Mouse (Mus musculus) retina, postnatal 1 day (tissue): ENCODE data around the gene Yars.
"Not testable (repeated sequence)": the region's sequence is repeated elsewhere in the genome, so short reads cannot be mapped to it uniquely, and the experiment has no call there.

Experiments
- DNase-seq: peaks from one replicate; pipeline ENCODE4 v3.0.0-alpha.2; 2012

The Yars gene

GRCm38 (mm10) chr4:129190538-129190937, 978 bp downstream of the Yars start:
- DNase-seq: no peak

- no peak for DNase-seq
Observed at GRCm38 (mm10) chr4:129191691-129192090, 2.1 kb downstream of the Yars start.

GRCm38 (mm10) chr4:129194280-129194679, 4.7 kb downstream of the Yars start:
- DNase-seq: no peak

GRCm38 (mm10) chr4:129197514-129197913, 8.0 kb downstream of the Yars start:
- DNase-seq: no peak

- no peak for DNase-seq
Observed at GRCm38 (mm10) chr4:129204655-129205054, 15.1 kb downstream of the Yars start.

GRCm38 (mm10) chr4:129206792-129207191, 17.2 kb downstream of the Yars start:
- no peak for DNase-seq

GRCm38 (mm10) chr4:129209504-129209903, 19.9 kb downstream of the Yars start:
- peak; percentile 65 for DNase-seq

GRCm38 (mm10) chr4:129211461-129211860, 21.9 kb downstream of the Yars start:
- peak; percentile 69 for DNase-seq

- DNase-seq: not testable (repeated sequence)
Observed at GRCm38 (mm10) chr4:129212486-129212885, 22.9 kb downstream of the Yars start.

GRCm38 (mm10) chr4:129218569-129219175, 29.1 kb downstream of the Yars start:
- DNase-seq: no peak

- no peak for DNase-seq
Observed at GRCm38 (mm10) chr4:129219198-129219597, 29.6 kb downstream of the Yars start.

GRCm38 (mm10) chr4:129220376-129221089, 31.0 kb downstream of the Yars start:
- no peak for DNase-seq

GRCm38 (mm10) chr4:129221097-129222010, 31.8 kb downstream of the Yars start:
- DNase-seq: no peak

GRCm38 (mm10) chr4:129222019-129222925, 32.7 kb downstream of the Yars start:
- DNase-seq: no peak

- DNase-seq: peak; percentile 64
Observed at GRCm38 (mm10) chr4:129223421-129224281, 34.1 kb downstream of the Yars start.

- no peak for DNase-seq
Observed at GRCm38 (mm10) chr4:129225315-129225714, 35.8 kb downstream of the Yars start.

- peak; percentile 43 for DNase-seq
Observed at GRCm38 (mm10) chr4:129226441-129226963, 36.9 kb downstream of the Yars start.

- DNase-seq: peak; percentile 59
Observed at GRCm38 (mm10) chr4:129227170-129227984, 37.8 kb downstream of the Yars start.

- DNase-seq: peak; percentile 85
Observed at GRCm38 (mm10) chr4:129227985-129228381, 38.4 kb downstream of the Yars start.

- no peak for DNase-seq
Observed at GRCm38 (mm10) chr4:129230926-129231325, 41.4 kb downstream of the Yars start.
